Mouse (Mus musculus): ENCODE measurements at regions not wholly inside any gene's neighbourhood (a gene's known extent, or its start where the extent isn't known, plus 50 kb on each side); places are given as distances from the start of the nearest gene placed in this dataset.

GRCm38 (mm10) chr6:118283949-118284568 lies 86.5 kb upstream of the Ret start:
- Histone ChIP-seq H3K9me3 (replicated peaks) (no peaks in the 10 kb centered on the region), H3K4me1 (no peaks in the 10 kb centered on the region), H3K9ac (no peak overlapping the region), H3K27me3 (no peaks in the 10 kb centered on the region), H3K4me2 (no peak overlapping the region), H3K4me3 (replicated peaks) (no peak overlapping the region), H3K27ac (no peak overlapping the region), H3K36me3 (no peaks in the 10 kb centered on the region)
- ATAC-seq (replicated peaks; ENCODE audit: low FRiP score), result no peak
- 90% methylated on average over 13 of the region's 13 CpGs for whole genome bisulfite sequencing

GRCm38 (mm10) chr6:118263951-118264350 lies 66.4 kb upstream of the Ret start:
- peak; percentile 22; the same call in 1 of the 2 replicates for ATAC-seq (replicated peaks; ENCODE audit: low FRiP score)

GRCm38 (mm10) chr6:118259881-118260280 lies 62.4 kb upstream of the Ret start:
- Histone ChIP-seq H3K36me3 (no peaks in the 10 kb centered on the region), H3K27ac (no peak overlapping the region), H3K9ac (no peak overlapping the region), H3K4me3 (replicated peaks) (no peak overlapping the region), H3K4me2 (no peak overlapping the region), H3K9me3 (replicated peaks) (no peaks in the 10 kb centered on the region), H3K4me1 (peaks cover 5% of the 10 kb centered on the region), H3K27me3 (no peaks in the 10 kb centered on the region; the same call in 1 of the 2 replicates)
- ATAC-seq (replicated peaks; ENCODE audit: low FRiP score), result no peak
- 43% methylated on average over 5 of the region's 5 CpGs for WGBS

More at GRCm38 (mm10) chr6:118263951-118264350, 66.4 kb upstream of the Ret start:
- Histone ChIP-seq H3K9ac (no peak overlapping the region), H3K4me3 (replicated peaks) (no peak overlapping the region), H3K4me1 (peaks cover 5% of the 10 kb centered on the region), H3K36me3 (no peaks in the 10 kb centered on the region), H3K4me2 (no peak overlapping the region), H3K27ac (no peak overlapping the region), H3K9me3 (replicated peaks) (no peaks in the 10 kb centered on the region), H3K27me3 (no peaks in the 10 kb centered on the region; the same call in 1 of the 2 replicates)
- 10% methylated on average over 6 of the region's 6 CpGs for WGBS

DNA sequence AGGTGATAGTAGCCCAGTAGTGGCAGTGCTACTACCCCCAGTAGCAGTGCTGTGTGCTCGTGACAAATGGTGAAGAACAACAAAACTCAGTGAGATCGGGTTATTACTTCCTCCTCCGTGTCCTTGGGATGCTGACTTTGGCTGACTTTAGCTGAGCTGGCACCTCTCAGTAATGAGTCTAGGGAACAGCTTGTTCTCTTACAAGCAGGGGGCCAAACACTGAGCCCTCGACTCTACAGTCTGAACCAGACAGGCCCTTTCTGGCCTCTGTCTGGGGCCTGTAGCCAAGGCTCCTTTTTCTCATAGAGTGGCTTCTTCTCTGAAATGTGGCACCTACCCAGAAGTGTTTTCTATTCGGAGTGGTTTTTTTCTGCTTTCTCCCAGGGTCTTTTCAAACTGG lies 57.4 kb upstream of the Ret start:
- H3K36me3 ChIP-seq, result no peaks in the 10 kb centered on the region
- no peak overlapping the region for H3K27ac ChIP-seq
- H3K4me3 ChIP-seq (replicated peaks), result no peak overlapping the region
- 45% methylated on average over 5 of the region's 5 CpGs for WGBS
- no peaks in the 10 kb centered on the region for H3K27me3 ChIP-seq
- H3K4me2 ChIP-seq, result no peak overlapping the region
- 0 out of 2 replicates have a peak, but pooled peaks cover 2% of the 10 kb centered on the region for H3K4me1 ChIP-seq
- no peak for ATAC-seq (replicated peaks; ENCODE audit: low FRiP score)
- no peaks in the 10 kb centered on the region for H3K9me3 ChIP-seq (replicated peaks)
- no peak overlapping the region for H3K9ac ChIP-seq

DNA sequence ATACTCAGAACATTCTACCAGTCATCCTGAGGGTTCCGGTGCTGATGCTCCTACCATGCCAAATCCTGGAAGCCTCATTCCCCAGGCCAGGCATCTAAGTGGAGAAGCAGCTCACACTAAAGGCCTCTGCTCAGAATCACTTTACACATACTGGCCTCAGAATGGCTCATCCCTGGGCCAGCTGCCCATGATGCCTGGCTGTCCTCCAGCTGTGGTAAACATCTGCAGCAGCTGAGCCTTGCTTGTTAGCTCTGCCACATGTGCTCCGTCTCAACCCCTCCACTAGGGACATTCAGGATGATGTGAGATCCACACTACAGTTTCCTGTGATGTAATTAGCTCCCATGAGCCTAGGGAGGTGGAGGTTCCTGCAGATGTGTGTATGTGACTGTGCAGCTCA lies 55.2 kb upstream of the Ret start:
- Histone ChIP-seq H3K4me3 (replicated peaks) (no peak overlapping the region), H3K27ac (no peak overlapping the region), H3K9me3 (replicated peaks) (no peaks in the 10 kb centered on the region), H3K36me3 (no peaks in the 10 kb centered on the region), H3K9ac (no peak overlapping the region), H3K27me3 (no peaks in the 10 kb centered on the region), H3K4me2 (no peak overlapping the region), H3K4me1 (0 out of 2 replicates have a peak, but pooled peaks cover 2% of the 10 kb centered on the region)
- no peak for ATAC-seq (replicated peaks; ENCODE audit: low FRiP score)
- WGBS, result 87% methylated on average over 2 of the region's 2 CpGs

DNA sequence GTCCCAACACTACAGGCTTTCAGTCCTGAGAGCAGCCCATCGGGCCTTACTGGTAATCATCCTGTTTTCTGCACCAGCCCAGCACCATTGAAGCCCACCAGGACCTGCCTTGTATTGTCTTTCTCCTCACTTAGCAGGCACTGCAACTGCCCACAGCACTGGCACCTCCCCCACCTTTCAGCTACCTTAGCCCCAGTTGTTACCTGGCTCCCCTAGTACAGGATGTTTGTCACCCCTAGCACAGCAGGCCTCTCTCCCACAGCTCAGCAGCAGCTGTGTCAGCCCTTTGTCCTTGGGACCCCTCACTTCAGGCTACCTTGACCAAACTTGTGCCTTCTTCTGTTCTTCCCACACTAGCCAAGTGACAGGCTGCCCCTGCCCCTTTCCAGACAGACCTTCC lies 53.6 kb upstream of the Ret start:
- Histone ChIP-seq H3K27ac (no peak overlapping the region), H3K9ac (no peak overlapping the region), H3K4me1 (0 out of 2 replicates have a peak, but pooled peaks cover 2% of the 10 kb centered on the region), H3K27me3 (no peaks in the 10 kb centered on the region), H3K36me3 (no peaks in the 10 kb centered on the region), H3K4me3 (replicated peaks) (no peak overlapping the region), H3K9me3 (replicated peaks) (no peaks in the 10 kb centered on the region), H3K4me2 (no peak overlapping the region)
- no peak for ATAC-seq (replicated peaks; ENCODE audit: low FRiP score)
- 80% methylated on average over 1 of the region's 1 CpGs for whole genome bisulfite sequencing

- Histone ChIP-seq H3K4me2 (no peak overlapping the region), H3K9ac (no peak overlapping the region), H3K27me3 (no peaks in the 10 kb centered on the region), H3K9me3 (replicated peaks) (no peaks in the 10 kb centered on the region), H3K4me3 (replicated peaks) (no peak overlapping the region), H3K36me3 (no peaks in the 10 kb centered on the region), H3K27ac (no peak overlapping the region), H3K4me1 (0 out of 2 replicates have a peak, but pooled peaks cover 2% of the 10 kb centered on the region)
- ATAC-seq (replicated peaks; ENCODE audit: low FRiP score), result no peak
- WGBS, result 75% methylated on average over 6 of the region's 6 CpGs
Measured at GRCm38 (mm10) chr6:118250006-118250405, 52.5 kb upstream of the Ret start.

Data from kidney, embryonic 15.5 days (tissue).